Mouse (Mus musculus): ENCODE data around the gene 1700012B09Rik. TPM values are rescaled to one million over a fixed set of nuclear protein-coding genes. Genes with fewer than 3 reads are reported as not detected.

The 1700012B09Rik gene
- total RNA-seq, 2 experiments from 2014 or later = not detected

- intact Hi-C loops (cut with DNase I) = no loop called here
- DNase-seq (ENCODE audit: low spot score) = no peak
Observed at GRCm38 (mm10) chr9:14740151-14740924, 30.5 kb downstream of the 1700012B09Rik start, which contains the start of gene Piwil4. TSS of gene Piwil4 (minus strand) at chr9:14740733.

GRCm38 (mm10) chr9:14739498-14740150 is 31.2 kb downstream of the 1700012B09Rik start:
- intact Hi-C loops (cut with DNase I) = no loop called here
- no peak for DNase-seq (ENCODE audit: low spot score)

- intact Hi-C loops (cut with DNase I) = no loop called here
- no peak for DNase-seq (ENCODE audit: low spot score)
Observed at GRCm38 (mm10) chr9:14730941-14731541, 39.8 kb downstream of the 1700012B09Rik start.

GRCm38 (mm10) chr9:14728365-14728764 is 42.5 kb downstream of the 1700012B09Rik start:
- intact Hi-C loops (cut with DNase I) = no loop called here
- DNase-seq (ENCODE audit: low spot score) = no peak

- no peak for DNase-seq (ENCODE audit: low spot score)
- intact Hi-C loops (cut with DNase I) = no loop called here
Observed at GRCm38 (mm10) chr9:14726629-14727028, 44.2 kb downstream of the 1700012B09Rik start.

- no peak for DNase-seq (ENCODE audit: low spot score)
- intact Hi-C loops (cut with DNase I) = no loop called here
Observed at GRCm38 (mm10) chr9:14726005-14726404, 44.8 kb downstream of the 1700012B09Rik start.

- no peak for DNase-seq (ENCODE audit: low spot score)
- intact Hi-C loops (cut with DNase I) = no loop called here
Observed at GRCm38 (mm10) chr9:14724755-14725420, 45.9 kb downstream of the 1700012B09Rik start.

GRCm38 (mm10) chr9:14721610-14722009 is 49.2 kb downstream of the 1700012B09Rik start:
- no peak for DNase-seq (ENCODE audit: low spot score)
- intact Hi-C loops (cut with DNase I) = no loop called here

GRCm38 (mm10) chr9:14720384-14720783 is 50.4 kb downstream of the 1700012B09Rik start:
- intact Hi-C loops (cut with DNase I) = no loop called here
- no peak for DNase-seq (ENCODE audit: low spot score)

GRCm38 (mm10) chr9:14718332-14718691 is 52.5 kb downstream of the 1700012B09Rik start:
- DNase-seq (ENCODE audit: low spot score) = no peak
- intact Hi-C loops (cut with DNase I) = loop anchor here (5.0 kb wide), 1 partner anchor 34 kb away; the partner anchor contains the start of gene Fut4

- intact Hi-C loops (cut with DNase I) = loop anchor here (5.0 kb wide), 1 partner anchor 34 kb away; the partner anchor contains the start of gene Fut4
- DNase-seq (ENCODE audit: low spot score) = peak; percentile 4
Observed at GRCm38 (mm10) chr9:14717689-14718331, 53.0 kb downstream of the 1700012B09Rik start.

- intact Hi-C loops (cut with DNase I) = loop anchor here (5.0 kb wide), 1 partner anchor 37 kb away; the partner anchor contains the start of gene Fut4
- DNase-seq (ENCODE audit: low spot score) = no peak
Observed at GRCm38 (mm10) chr9:14715258-14715657, 55.6 kb downstream of the 1700012B09Rik start.

- DNase-seq (ENCODE audit: low spot score) = no peak
- intact Hi-C loops (cut with DNase I) = no loop called here
Observed at GRCm38 (mm10) chr9:14710910-14711309, 59.9 kb downstream of the 1700012B09Rik start.

Other genes starting within 250 kb of the 1700012B09Rik start
- 10 to 100 TPM; 57.9 to 59.9 TPM for gene Amotl1, start 126.0 kb downstream of the 1700012B09Rik start, total RNA-seq (2021)
- gene Piwil4, start 30.3 kb downstream of the 1700012B09Rik start, total RNA-seq (2021) = under 1 TPM in 1 of 2 experiments, not detected in 1; 0.10 TPM
- under 1 TPM; 0.39 to 0.52 TPM for gene Fut4, start 18.6 kb downstream of the 1700012B09Rik start, total RNA-seq (2021)
- gene Mre11a, start 13.6 kb upstream of the 1700012B09Rik start, total RNA-seq (2021) = 10 to 100 TPM in 1 of 2 experiments, 1 to 10 TPM in 1; 6.7 to 12.8 TPM
- 1 to 10 TPM; 7.5 to 8.1 TPM for gene Ankrd49, start 13.8 kb upstream of the 1700012B09Rik start, total RNA-seq (2021)
- gene Gpr83, start 89.2 kb upstream of the 1700012B09Rik start, total RNA-seq (2021) = not detected
- not detected for gene Izumo1r, start 132.9 kb upstream of the 1700012B09Rik start, total RNA-seq (2021)

All from heart, postnatal 25 days (tissue).